In the genomic region with DNA sequence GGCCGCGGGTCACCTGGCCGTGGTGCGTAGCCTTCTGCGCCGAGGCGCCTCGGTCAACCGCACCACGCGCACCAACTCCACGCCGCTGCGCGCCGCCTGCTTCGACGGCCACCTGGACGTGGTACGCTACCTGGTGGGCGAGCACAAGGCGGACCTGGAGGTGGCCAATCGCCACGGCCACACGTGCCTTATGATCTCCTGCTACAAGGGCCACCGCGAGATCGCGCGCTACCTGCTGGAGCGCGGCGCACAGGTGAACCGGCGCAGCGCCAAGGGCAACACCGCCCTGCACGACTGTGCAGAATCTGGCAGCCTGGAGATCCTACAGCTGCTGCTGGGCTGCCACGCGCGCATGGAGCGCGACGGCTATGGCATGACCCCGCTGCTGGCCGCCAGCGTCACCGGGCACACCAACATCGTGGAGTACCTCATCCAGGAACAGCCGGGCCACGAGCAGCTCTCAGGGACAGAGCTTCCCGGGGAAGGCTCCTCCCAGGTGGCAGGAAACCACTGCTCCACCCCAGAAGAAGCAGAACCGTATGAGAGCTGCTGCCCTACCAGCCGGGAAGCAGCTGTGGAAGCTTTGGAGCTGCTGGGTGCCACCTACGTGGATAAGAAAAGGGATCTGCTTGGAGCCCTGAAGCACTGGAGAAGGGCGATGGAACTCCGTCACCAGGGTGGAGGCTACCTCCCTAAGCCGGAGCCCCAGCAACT, we compare ENCODE assay signal across 9 mouse cellular contexts. TPM values are rescaled to one million over a fixed set of nuclear protein-coding genes. Genes with fewer than 3 reads are reported as not detected.
DNase-seq lines count a peak whose midpoint lies in the region; ATAC-seq and TF ChIP-seq lines count a peak whose summit lies in the region.
"Had no signal": no experiment of that assay in that cellular context is flagged by ENCODE, and none has a peak within 500 bp of the region (broad histone marks: within the 10 kb centered on the region; RNA-seq: fewer than 3 reads in every experiment).

No protein-coding gene starts in this region.

- peak overlapping the region; percentile 78 for H3K4me2 ChIP-seq in hindbrain, postnatal 0 days (ENCODE audit: low read depth, low read length)
- peak overlapping the region; percentile 96 for H3K4me2 ChIP-seq in liver, embryonic 15.5 days

- H3K9me3 ChIP-seq in hindbrain, postnatal 0 days (ENCODE audit: low read length) = no peaks in the 10 kb centered on the region
- no peaks in the 10 kb centered on the region for H3K9me3 ChIP-seq in liver, embryonic 15.5 days (replicated peaks)

- no peaks in the 10 kb centered on the region for H3K27me3 ChIP-seq in hindbrain, postnatal 0 days (ENCODE audit: insufficient read depth, low read length)
- H3K27me3 ChIP-seq in liver, embryonic 15.5 days = no peaks in the 10 kb centered on the region

- H3K36me3 ChIP-seq in hindbrain, postnatal 0 days (ENCODE audit: insufficient read depth, low read length) = peaks cover 16% of the 10 kb centered on the region
- peaks cover 47% of the 10 kb centered on the region for H3K36me3 ChIP-seq in liver, embryonic 15.5 days (replicated peaks)

- H3K9ac ChIP-seq in hindbrain, postnatal 0 days (replicated peaks; ENCODE audit: low read length) = peak overlapping the region; percentile 57; the same call in 1 of the 2 replicates
- H3K9ac ChIP-seq in liver, embryonic 15.5 days = peak overlapping the region; percentile 71

- no peak for TF ChIP-seq CTCF in hindbrain, postnatal 0 days (IDR thresholded peaks at IDR 0.05; ENCODE audit: low read depth)

- peak overlapping the region; percentile 93 for H3K27ac ChIP-seq in hindbrain, postnatal 0 days
- H3K27ac ChIP-seq in liver, embryonic 15.5 days (replicated peaks) = peak overlapping the region; percentile 82

- H3K4me1 ChIP-seq in hindbrain, postnatal 0 days (ENCODE audit: insufficient read depth, low read length) = no peaks in the 10 kb centered on the region
- H3K4me1 ChIP-seq in liver, embryonic 15.5 days (replicated peaks) = peaks cover 52% of the 10 kb centered on the region

- H3K4me3 ChIP-seq in hindbrain, postnatal 0 days (ENCODE audit: low read length) = peak overlapping the region; percentile 59
- H3K4me3 ChIP-seq in liver, embryonic 15.5 days (replicated peaks) = peak overlapping the region; percentile 74

- DNase-seq in cerebellum, adult 11 months = peak; percentile 49
- peak; percentile 34 for DNase-seq in thymus, postnatal 14 days
- DNase-seq in thymus, postnatal 0 days (ENCODE audit: low spot score) = no peak
- no peak for DNase-seq in hindbrain, postnatal 0 days (ENCODE audit: low spot score)
- DNase-seq in urinary bladder, postnatal 36 days (ENCODE audit: low spot score in 2 of 2) = no peak
- DNase-seq in spleen, postnatal 36 days (ENCODE audit: low spot score in 2 of 2) = no peak

- WGBS in hindbrain, postnatal 0 days = 10% methylated on average over 56 of the region's 58 CpGs
- WGBS in liver, embryonic 15.5 days (ENCODE audit: insufficient replicate concordance) = 5% methylated on average over 58 of the region's 58 CpGs

- ATAC-seq in cerebellum, adult (ENCODE audit: insufficient number of reproducible peaks, low FRiP score, low TSS enrichment) = no peak
- ATAC-seq in hindbrain, postnatal 0 days = peak; percentile 8
- ATAC-seq in liver, embryonic 15.5 days (ENCODE audit: insufficient read depth) = no peak

RNA-seq across cellular contexts. Expression of a gene that starts 0.7 kb away (rescaled TPM):
- 11.1 and 12.9 TPM in 2 replicates for polyA plus RNA-seq in thymus, postnatal 0 days (2015; fragmentation: Nextera tagmentation; extraction: Ambion mirVana)
- 47.0 and 49.2 TPM in 2 replicates for total RNA-seq in hindbrain, postnatal 0 days (2014; rRNA removed)
- polyA plus RNA-seq in hindbrain, postnatal 0 days (2015; fragmentation: Nextera tagmentation; extraction: Ambion mirVana) = 15.1 and 15.7 TPM in 2 replicates
- 5.7 and 6.4 TPM in 2 replicates for polyA plus RNA-seq in liver, embryonic 15.5 days (2015; fragmentation: Nextera tagmentation; extraction: Ambion mirVana)

RNA-seq across cellular contexts. Expression of a gene that starts 19.2 kb away (rescaled TPM):
- polyA plus RNA-seq in thymus, postnatal 0 days (2015; fragmentation: Nextera tagmentation; extraction: Ambion mirVana) = 2.5 and 3.0 TPM in 2 replicates
- total RNA-seq in hindbrain, postnatal 0 days (2014; rRNA removed) = 3.1 and 3.4 TPM in 2 replicates
- 1.2 and 1.3 TPM in 2 replicates for polyA plus RNA-seq in hindbrain, postnatal 0 days (2015; fragmentation: Nextera tagmentation; extraction: Ambion mirVana)
- 3.2 and 3.7 TPM in 2 replicates for polyA plus RNA-seq in liver, embryonic 15.5 days (2015; fragmentation: Nextera tagmentation; extraction: Ambion mirVana)

RNA-seq across cellular contexts. Expression of a gene that starts 35.3 kb away (rescaled TPM):
- 59.5 TPM in 2 replicates for polyA plus RNA-seq in thymus, postnatal 0 days (2015; fragmentation: Nextera tagmentation; extraction: Ambion mirVana)
- 12.4 and 13.9 TPM in 2 replicates for total RNA-seq in hindbrain, postnatal 0 days (2014; rRNA removed)
- 16.0 and 17.0 TPM in 2 replicates for polyA plus RNA-seq in hindbrain, postnatal 0 days (2015; fragmentation: Nextera tagmentation; extraction: Ambion mirVana)
- 33.3 and 36.0 TPM in 2 replicates for polyA plus RNA-seq in liver, embryonic 15.5 days (2015; fragmentation: Nextera tagmentation; extraction: Ambion mirVana)

RNA-seq across cellular contexts. Expression of a gene that starts 38.6 kb away (rescaled TPM):
- 30.5 and 32.7 TPM in 2 replicates for polyA plus RNA-seq in thymus, postnatal 0 days (2015; fragmentation: Nextera tagmentation; extraction: Ambion mirVana)
- total RNA-seq in hindbrain, postnatal 0 days (2014; rRNA removed) = 30.3 and 31.3 TPM in 2 replicates
- polyA plus RNA-seq in hindbrain, postnatal 0 days (2015; fragmentation: Nextera tagmentation; extraction: Ambion mirVana) = 18.9 and 19.0 TPM in 2 replicates
- polyA plus RNA-seq in liver, embryonic 15.5 days (2015; fragmentation: Nextera tagmentation; extraction: Ambion mirVana) = 19.6 and 22.9 TPM in 2 replicates

RNA-seq across cellular contexts. Expression of a gene that starts 42.7 kb away (rescaled TPM):
- 0.84 and 1.8 TPM in 2 replicates for polyA plus RNA-seq in thymus, postnatal 0 days (2015; fragmentation: Nextera tagmentation; extraction: Ambion mirVana)
- not detected in 2 replicates for total RNA-seq in hindbrain, postnatal 0 days (2014; rRNA removed)
- polyA plus RNA-seq in hindbrain, postnatal 0 days (2015; fragmentation: Nextera tagmentation; extraction: Ambion mirVana) = not detected in 2 replicates
- polyA plus RNA-seq in liver, embryonic 15.5 days (2015; fragmentation: Nextera tagmentation; extraction: Ambion mirVana) = not detected in 2 replicates
- total RNA-seq: heart, adult 18-20 months had no signal

Comparison
In these comparisons a context has a peak if more than half of its experiments do, and no peak if none do; other contexts are left out.
1. DNase-seq: peak in cerebellum, adult 11 months (single experiment) and thymus, postnatal 14 days (single experiment); none in thymus, postnatal 0 days (single experiment), hindbrain, postnatal 0 days (single experiment), urinary bladder, postnatal 36 days (0 of 2) and spleen, postnatal 36 days (0 of 2).